Mouse (Mus musculus) adrenal gland, adult 18-20 months (tissue): ENCODE measurements around the gene Actl7b. TPM values are rescaled to one million over a fixed set of nuclear protein-coding genes. Genes with fewer than 3 reads are reported as not detected.

Experiments
- DNase-seq, 2 experiments: peaks; one replicate each; pipeline ENCODE4 v3.0.0; 2021 to 2022; ENCODE audit warnings: low spot score in 2 of 2
- total RNA-seq, 2 experiments: library from RNA; stranded (reverse); gene quantifications; 1 replicate in 1 of 2; 2 replicates in 1 of 2; pipeline ENCODE4 v1.2.3; 2021

Actl7b gene
- total RNA-seq, 2 experiments from 2014 or later = 0.19 TPM; not detected in 1

- peak in 1 of 2 experiments; percentile 12 for DNase-seq
Observed at GRCm38 (mm10) chr4:56716801-56717200, 24.4 kb downstream of the Actl7b start.

DNA sequence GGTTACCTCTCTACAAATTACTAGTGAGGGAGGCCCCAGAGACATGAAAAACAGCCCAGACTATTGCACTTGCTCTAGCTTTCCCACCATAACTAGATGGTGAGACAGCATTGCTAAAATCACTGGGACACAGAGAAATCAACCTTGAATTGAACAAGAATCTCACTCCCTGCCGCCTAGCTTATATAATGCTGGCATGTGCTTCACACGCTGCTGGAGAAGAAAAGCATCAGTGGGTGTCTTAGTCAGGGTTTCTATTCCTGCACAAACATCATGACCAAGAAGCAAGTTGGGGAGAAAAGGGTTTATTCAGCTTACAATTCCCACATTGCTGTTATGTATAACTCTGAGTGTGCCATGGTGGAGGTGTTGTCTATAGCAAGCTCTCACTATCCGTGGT, 28.1 kb downstream of the Actl7b start:
- no peak for DNase-seq

- no peak for DNase-seq
Observed at GRCm38 (mm10) chr4:56702234-56702633, 39.0 kb downstream of the Actl7b start.

- DNase-seq = no peak
Observed at GRCm38 (mm10) chr4:56698671-56699070, 42.6 kb downstream of the Actl7b start.

DNA sequence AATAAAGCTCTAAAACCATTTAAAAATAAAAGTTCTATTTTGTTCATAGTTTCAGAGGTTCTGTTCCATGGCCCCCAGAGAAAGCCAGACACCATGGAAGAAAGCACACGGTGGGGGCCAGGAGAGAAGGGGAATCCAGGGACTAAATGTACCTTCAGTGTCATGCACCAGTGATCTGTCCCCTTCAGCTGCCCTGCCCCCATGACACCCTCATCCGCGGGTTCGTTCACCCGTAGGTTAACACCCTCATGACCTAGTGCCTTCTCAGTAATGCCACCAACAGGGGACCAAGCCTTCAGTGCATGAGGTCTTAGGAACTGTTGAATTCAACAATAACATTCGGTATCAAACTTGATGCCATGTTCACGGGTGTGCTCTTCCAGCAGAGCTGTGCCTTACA, 44.8 kb downstream of the Actl7b start:
- DNase-seq = no peak

Other genes with a start within 250 kb of the Actl7b start
- not detected for gene Gm26657, start 1.4 kb downstream of the Actl7b start, total RNA-seq
- not detected for gene Actl7a, start 2.0 kb upstream of the Actl7b start, total RNA-seq
- gene Elp1, start 60.9 kb upstream of the Actl7b start, total RNA-seq = 10 to 100 TPM; 21.7 to 31.1 TPM
- gene Fam206a, start 60.9 kb upstream of the Actl7b start, total RNA-seq = 10 to 100 TPM; 11.0 to 12.2 TPM
- gene Ctnnal1, start 123.7 kb upstream of the Actl7b start, total RNA-seq = 10 to 100 TPM in 1 of 2 experiments, 1 to 10 TPM in 1; 9.8 to 20.7 TPM
- 10 to 100 TPM; 35.7 to 46.8 TPM for gene Tmem245, start 206.0 kb upstream of the Actl7b start, total RNA-seq
- 1 to 10 TPM in 1 of 2 experiments, under 1 TPM in 1; 0.51 to 1.2 TPM for gene Frrs1l, start 248.9 kb upstream of the Actl7b start, total RNA-seq